Mouse (Mus musculus): ENCODE data around the gene Ropn1.

DNA sequence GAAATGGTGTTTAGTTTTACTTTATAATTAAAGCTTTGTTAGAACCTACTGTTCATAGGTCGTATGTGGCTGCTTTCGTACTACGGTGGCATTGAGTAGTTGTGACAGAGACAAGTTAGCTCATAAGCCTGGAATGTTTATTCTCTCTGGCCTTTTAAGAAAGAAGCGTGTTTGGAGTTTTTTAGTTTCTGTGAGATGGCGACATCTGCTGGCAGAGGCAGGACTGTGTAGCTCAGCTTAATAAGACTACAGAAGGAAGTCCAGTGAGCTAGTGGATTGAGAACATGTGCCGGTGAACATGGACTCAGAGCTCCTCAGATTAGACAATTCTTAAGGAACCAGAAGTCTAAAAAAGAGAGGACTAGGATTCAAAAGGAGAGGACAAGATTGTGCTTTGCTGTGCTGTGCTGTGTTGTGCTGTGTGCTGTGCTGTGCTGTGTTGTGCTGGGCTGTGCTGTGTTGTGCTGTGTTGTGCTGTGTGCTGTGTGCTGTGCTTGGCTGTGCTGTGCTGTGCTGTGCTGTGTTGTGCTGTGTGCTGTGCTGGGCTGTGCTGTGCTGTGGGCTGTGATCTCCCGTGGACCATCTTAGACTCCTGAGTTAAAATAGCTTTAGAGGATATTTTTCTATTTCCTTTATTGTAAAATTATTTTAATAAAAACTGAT lies 50.6 kb downstream of the Ropn1 start:
- TF ChIP-seq CTCF (IDR thresholded peaks at IDR 0.05; ENCODE audit: borderline replicate concordance, insufficient read depth, low read length) (no peak; the same call in 1 of the 2 replicates), POLR2A (IDR thresholded peaks at IDR 0.05; ENCODE audit: low read depth, low read length) (no peak)
